Mouse (Mus musculus) c-Kit-negative CD71-positive TER-119-positive erythroid progenitor cells, embryonic 14.5 days (primary cell): ENCODE data around the gene Stk10.
A peak's percentile ranks its signal among the peaks of the same experiment; 100 is the strongest.

ENCODE experiments used
- DNase-seq: peaks from one replicate; pipeline ENCODE4 v3.0.0-alpha.2; 2013; ENCODE audit warnings: low read depth, low spot score

The Stk10 gene

GRCm38 (mm10) chr11:32567000-32567855 lies 34.1 kb downstream of the Stk10 start:
- DNase-seq = no peak

GRCm38 (mm10) chr11:32568060-32568459 lies 35.0 kb downstream of the Stk10 start:
- DNase-seq = no peak

- DNase-seq = no peak
These were observed 35.7 kb downstream of the Stk10 start for GRCm38 (mm10) chr11:32568637-32569293.

DNA sequence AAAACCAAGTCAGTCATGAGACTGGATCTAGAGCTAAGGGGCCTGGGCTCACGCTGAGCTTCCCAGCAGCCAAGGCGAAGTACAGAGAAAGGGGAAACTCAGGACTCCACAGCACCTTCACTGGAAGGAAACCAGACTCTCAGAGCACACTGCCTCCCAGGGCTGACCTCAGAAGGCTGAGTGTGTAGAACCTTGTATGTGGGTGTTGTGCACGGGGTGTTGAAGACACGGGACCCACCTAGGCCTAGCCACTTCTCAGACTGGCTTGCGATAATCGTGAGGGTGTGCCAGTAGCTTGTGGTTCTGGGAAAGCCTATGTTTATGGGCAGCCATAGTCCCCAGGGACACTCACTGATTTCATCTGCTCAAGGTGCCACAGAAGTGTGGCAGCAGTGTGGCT lies 38.0 kb downstream of the Stk10 start:
- DNase-seq = no peak

DNA sequence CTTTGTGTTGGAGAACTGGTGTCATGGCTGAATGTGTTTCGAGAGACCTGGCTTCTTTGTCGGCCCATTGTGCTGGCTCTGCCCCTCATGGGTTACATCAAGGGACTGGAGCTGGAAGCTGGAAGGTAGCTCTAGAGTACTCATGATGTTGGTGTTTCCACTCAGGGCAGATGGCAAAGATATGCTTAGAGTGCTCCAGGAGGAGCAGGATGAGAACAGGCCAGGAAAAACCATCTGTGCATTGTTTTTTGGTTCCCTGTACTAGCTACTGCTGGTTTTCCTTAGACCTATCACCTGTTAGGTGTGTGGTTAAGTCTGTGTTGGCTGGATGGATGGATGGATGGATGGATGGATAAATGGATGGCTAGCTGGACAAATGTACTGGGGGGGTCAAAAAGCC lies 40.6 kb downstream of the Stk10 start:
- no peak for DNase-seq

DNA sequence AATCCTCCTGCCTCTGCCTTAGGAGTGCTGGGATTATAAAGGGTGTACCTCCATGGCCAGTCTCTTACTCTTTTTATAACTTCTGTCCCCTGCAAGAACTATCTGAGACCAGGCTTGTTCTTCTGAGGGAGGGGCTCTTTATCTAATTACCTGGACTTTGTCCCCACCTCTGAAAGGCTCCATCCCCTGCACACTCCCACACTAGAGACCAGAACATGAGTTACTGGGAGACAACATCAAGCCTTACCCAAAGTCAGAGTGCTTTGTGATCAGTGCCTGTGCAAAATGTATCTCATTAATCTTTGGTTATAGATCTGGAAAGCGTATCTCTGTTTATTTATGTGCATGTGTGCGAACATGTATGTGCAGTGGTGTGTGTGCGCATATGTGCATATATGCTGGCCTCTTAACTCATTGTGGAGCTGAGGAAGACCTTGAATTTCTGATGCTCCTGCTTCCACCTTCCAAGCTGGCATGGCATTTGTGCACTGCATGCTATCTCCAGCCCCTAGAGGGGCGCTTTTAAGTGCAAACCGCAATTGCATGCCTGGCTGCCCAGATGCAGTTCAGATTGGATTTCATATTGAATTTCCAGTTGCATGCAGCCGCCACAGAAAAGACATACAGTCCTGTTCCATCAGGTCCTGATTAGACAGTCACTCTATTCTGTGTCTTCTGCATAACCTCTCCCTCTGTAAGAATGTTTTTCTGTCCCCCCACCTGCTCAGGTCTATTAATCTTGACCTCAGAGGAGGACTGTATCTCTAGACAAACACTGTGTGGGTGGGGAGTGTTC lies 43.1 kb downstream of the Stk10 start:
- no peak for DNase-seq

GRCm38 (mm10) chr11:32576760-32577050 lies 43.6 kb downstream of the Stk10 start:
- no peak for DNase-seq

DNA sequence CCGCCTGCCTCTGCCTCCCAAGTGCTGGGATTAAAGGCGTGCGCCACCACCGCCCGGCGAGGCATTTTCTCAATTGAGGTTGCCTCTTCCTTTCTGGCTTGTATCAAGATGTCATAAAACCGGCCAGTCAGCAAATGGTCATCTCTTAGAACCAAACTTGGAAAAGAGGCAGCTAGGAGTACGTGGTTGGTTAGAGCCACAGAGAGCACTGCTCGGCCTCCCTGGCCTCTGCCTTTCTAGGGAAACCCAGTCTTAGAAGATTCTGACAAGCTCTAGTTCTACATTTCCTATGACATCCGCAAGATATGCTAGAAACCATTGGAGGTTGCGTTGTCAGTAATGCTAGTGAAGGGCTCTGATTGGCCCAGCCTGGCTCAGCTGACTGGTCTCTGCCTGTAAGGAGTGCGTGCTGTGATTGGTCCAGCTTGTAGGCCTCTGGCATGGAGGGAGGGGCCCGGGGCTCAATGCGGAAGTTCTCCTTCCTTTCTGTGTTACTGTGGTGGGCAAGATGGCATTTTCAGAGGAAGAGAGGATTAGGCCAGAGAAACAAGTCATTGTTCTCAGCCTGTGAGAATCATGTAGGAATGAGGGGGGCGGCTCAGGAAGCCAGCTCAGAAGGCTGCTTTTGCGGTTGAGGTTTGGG lies 47.3 kb downstream of the Stk10 start:
- DNase-seq = no peak

GRCm38 (mm10) chr11:32581031-32581430 lies 47.9 kb downstream of the Stk10 start:
- no peak for DNase-seq

GRCm38 (mm10) chr11:32582813-32583212 lies 49.7 kb downstream of the Stk10 start:
- no peak for DNase-seq

- no peak for DNase-seq
These were observed 52.9 kb downstream of the Stk10 start for GRCm38 (mm10) chr11:32585996-32586395.

DNA sequence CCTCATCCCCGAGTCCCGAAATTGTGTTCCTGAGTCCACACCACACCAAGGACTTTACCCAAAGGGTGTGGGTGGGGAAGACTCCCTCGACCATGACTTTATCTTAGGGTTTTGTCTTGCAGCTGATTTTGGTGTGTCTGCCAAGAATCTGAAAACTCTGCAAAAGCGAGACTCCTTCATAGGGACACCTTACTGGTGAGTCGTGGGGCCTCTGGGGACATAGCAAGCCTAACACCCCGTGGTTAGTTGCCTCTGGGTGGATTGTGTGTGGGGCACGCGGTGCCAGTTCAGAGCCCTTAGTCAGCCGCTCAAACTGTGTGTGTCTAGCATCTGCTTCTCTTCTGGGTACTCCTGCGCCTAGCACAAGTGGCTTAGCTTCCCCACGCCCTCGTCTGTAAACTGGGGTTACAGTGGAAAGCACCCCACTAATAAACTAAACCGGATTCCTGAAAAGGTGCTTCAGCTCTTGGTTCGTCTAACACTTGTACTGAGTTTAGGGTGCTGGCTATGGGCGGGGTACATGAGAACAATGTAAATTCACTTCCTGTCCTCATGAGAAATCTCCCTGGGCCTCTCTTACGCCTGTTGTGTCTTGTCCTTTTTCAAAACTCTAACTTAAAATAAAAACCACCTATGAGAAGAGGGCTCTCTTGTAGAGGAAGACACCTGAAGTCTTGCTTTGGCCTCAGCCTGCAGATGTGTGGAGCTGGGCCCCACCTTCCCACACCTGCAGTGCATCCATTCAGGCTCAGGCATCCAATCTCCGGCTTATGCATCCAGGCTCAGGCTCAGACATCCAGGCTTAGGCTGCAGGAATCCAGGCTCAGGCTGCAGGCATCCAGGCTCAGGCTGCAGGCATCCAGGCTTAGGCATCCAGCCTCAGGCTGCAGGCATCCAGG lies 54.3 kb downstream of the Stk10 start:
- DNase-seq = no peak

GRCm38 (mm10) chr11:32588090-32588891 lies 55.2 kb downstream of the Stk10 start:
- peak; percentile 30 for DNase-seq

GRCm38 (mm10) chr11:32588892-32589172 lies 55.7 kb downstream of the Stk10 start:
- DNase-seq = no peak

GRCm38 (mm10) chr11:32589201-32589600 lies 56.1 kb downstream of the Stk10 start:
- DNase-seq = no peak

DNA sequence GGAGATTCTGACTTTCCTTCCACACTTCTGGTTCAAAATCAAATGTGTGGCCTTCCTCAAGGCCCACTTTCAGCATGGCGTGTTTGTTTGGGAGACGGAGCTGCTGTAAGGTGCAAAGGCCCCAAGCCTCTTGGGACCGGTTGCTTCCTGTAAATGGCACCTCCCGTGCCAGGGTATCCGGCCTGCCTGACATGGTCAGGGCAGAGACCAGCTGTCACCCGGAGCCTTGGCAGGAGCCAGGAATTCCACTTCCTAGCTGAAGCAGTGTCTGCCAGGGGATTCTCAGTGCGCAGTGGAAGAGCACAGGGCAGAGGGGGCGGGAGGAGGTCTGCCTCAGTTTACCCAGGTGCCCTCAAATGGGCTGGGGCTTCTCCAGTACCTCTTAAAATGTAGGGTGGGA lies 56.7 kb downstream of the Stk10 start:
- no peak for DNase-seq

GRCm38 (mm10) chr11:32590205-32590604 lies 57.1 kb downstream of the Stk10 start:
- DNase-seq = no peak

- DNase-seq = no peak
These were observed 59.1 kb downstream of the Stk10 start for GRCm38 (mm10) chr11:32591921-32592850.

- no peak for DNase-seq
These were observed 60.0 kb downstream of the Stk10 start for GRCm38 (mm10) chr11:32593081-32593480.
